ENCODE assay signal across 26 mouse cellular contexts in genomic region chr2:11355594-11355993, GRCm38 (mm10).
DNase-seq lines count a peak whose midpoint lies in the region; ATAC-seq and TF ChIP-seq lines count a peak whose summit lies in the region.
"Had no signal": no experiment of that assay in that cellular context is flagged by ENCODE, and none has a peak within 500 bp of the region (broad histone marks: within the 10 kb centered on the region; RNA-seq: fewer than 3 reads in every experiment).

No protein-coding gene starts in this region.

- peak overlapping the region; percentile 42; the same call in 1 of the 2 replicates for H3K9ac ChIP-seq in CH12.LX (ENCODE audit: insufficient read depth, low read depth)
- H3K9ac ChIP-seq: embryonic facial prominence, embryonic 12.5 days; heart, embryonic 15.5 days; hindbrain, embryonic 12.5 days; midbrain, embryonic 13.5 days; neural tube, embryonic 12.5 days had no signal

- no peaks in the 10 kb centered on the region for H3K36me3 ChIP-seq in heart, embryonic 10.5 days
- no peaks in the 10 kb centered on the region for H3K36me3 ChIP-seq in CH12.LX (replicated peaks in 1 of 2; ENCODE audit: control insufficient read depth in 1 of 2, insufficient read depth in 1 of 2, low read length in 1 of 2)
- H3K36me3 ChIP-seq: embryonic facial prominence, embryonic 12.5 days; heart, embryonic 15.5 days; hindbrain, embryonic 12.5 days; midbrain, embryonic 13.5 days; neural tube, embryonic 12.5 days had no signal

- dilution Hi-C loops in CH12.LX (cut with MboI; ENCODE audit: extremely low pct_ligation_motif_present, extremely low pct_unique_long_range_greater_than_20kb, low sequenced_read_pairs), result no loop called here

- ATAC-seq in inflammation-experienced regulatory T-cells, adult 6 months, result peak; percentile 54
- ATAC-seq: forebrain, embryonic 16.5 days; hindbrain, postnatal 0 days; midbrain, embryonic 13.5 days had no signal

- no peak for TF ChIP-seq POLR2A in CH12.LX (IDR thresholded peaks at IDR 0.05; ENCODE audit: low read depth, low read length)
- no peak for TF ChIP-seq POLR2A in lung, adult 2 months (IDR thresholded peaks at IDR 0.05; ENCODE audit: borderline replicate concordance, extremely low read depth, low read depth, low read length)

- H3K9me3 ChIP-seq in heart, embryonic 10.5 days, result no peaks in the 10 kb centered on the region
- peaks cover 4% of the 10 kb centered on the region for H3K9me3 ChIP-seq in CH12.LX (replicated peaks; ENCODE audit: low read length)
- H3K9me3 ChIP-seq: embryonic facial prominence, embryonic 12.5 days; heart, embryonic 15.5 days; midbrain, embryonic 13.5 days had no signal

- no peak overlapping the region for H3K4me3 ChIP-seq in heart, embryonic 10.5 days
- no peak overlapping the region for H3K4me3 ChIP-seq in CH12.LX (replicated peaks in 1 of 3; ENCODE audit: low read depth in 2 of 3, low read length in 2 of 3, poor library complexity in 1 of 3)
- H3K4me3 ChIP-seq in lung, adult 2 months (replicated peaks; ENCODE audit: extremely low read depth, low read depth, low read length), result no peak overlapping the region
- H3K4me3 ChIP-seq: embryonic facial prominence, embryonic 12.5 days; heart, embryonic 15.5 days; hindbrain, embryonic 12.5 days; midbrain, embryonic 13.5 days; neural tube, embryonic 12.5 days had no signal

- no peak overlapping the region for H3K27ac ChIP-seq in heart, embryonic 10.5 days
- H3K27ac ChIP-seq in CH12.LX (ENCODE audit: insufficient read depth, low read depth), result peak overlapping the region; percentile 48; the same call in 1 of the 2 replicates
- H3K27ac ChIP-seq: embryonic facial prominence, embryonic 12.5 days; heart, embryonic 15.5 days; hindbrain, embryonic 12.5 days; hindbrain, postnatal 0 days; midbrain, embryonic 13.5 days; neural tube, embryonic 12.5 days had no signal

- H3K27me3 ChIP-seq in heart, embryonic 10.5 days (ENCODE audit: insufficient read depth, poor library complexity, severe bottlenecking), result no peaks in the 10 kb centered on the region
- H3K27me3 ChIP-seq in CH12.LX (replicated peaks), result no peaks in the 10 kb centered on the region
- H3K27me3 ChIP-seq: embryonic facial prominence, embryonic 12.5 days; heart, embryonic 15.5 days; hindbrain, embryonic 12.5 days; midbrain, embryonic 13.5 days; neural tube, embryonic 12.5 days had no signal

- TF ChIP-seq EP300 in CH12.LX (IDR thresholded peaks at IDR 0.05; ENCODE audit: low read length), result 0 out of 2 replicates have a peak, but pooled peaks have one; percentile 6

- intact Hi-C loops in left cerebral cortex, postnatal 25 days (cut with DNase I), result no loop called here

- 87% methylated on average over 5 of the region's 5 CpGs for WGBS in heart, embryonic 10.5 days
- 80% methylated on average over 5 of the region's 5 CpGs for WGBS in lung, adult 2 months

- no peaks in the 10 kb centered on the region for H3K79me2 ChIP-seq in CH12.LX (replicated peaks; ENCODE audit: control insufficient read depth, extremely low read depth, insufficient read depth, poor library complexity, severe bottlenecking)

- TF ChIP-seq RAD21 in CH12.LX (IDR thresholded peaks at IDR 0.05; ENCODE audit: low read depth, low read length), result no peak

- H3K4me2 ChIP-seq in CH12.LX (ENCODE audit: insufficient read depth, low read depth, poor library complexity, severe bottlenecking), result no peak overlapping the region; the same call in 1 of the 2 replicates
- H3K4me2 ChIP-seq: embryonic facial prominence, embryonic 12.5 days; heart, embryonic 15.5 days; hindbrain, embryonic 12.5 days; midbrain, embryonic 13.5 days; neural tube, embryonic 12.5 days had no signal

- in situ Hi-C loops in CH12.LX (cut with MboI; ENCODE audit: low pct_ligation_motif_present, low pct_unique_long_range_greater_than_20kb, low sequenced_read_pairs), result no loop called here

- no peaks in the 10 kb centered on the region for H3K4me1 ChIP-seq in heart, embryonic 10.5 days
- peaks cover 8 to 17% of the 10 kb centered on the region in 2 experiments for H3K4me1 ChIP-seq in CH12.LX (ENCODE audit: control insufficient read depth in 1 of 2, insufficient read depth in 2 of 2)
- H3K4me1 ChIP-seq in lung, adult 2 months (ENCODE audit: control insufficient read depth, insufficient read depth, low read length), result no peaks in the 10 kb centered on the region
- H3K4me1 ChIP-seq: embryonic facial prominence, embryonic 12.5 days; heart, embryonic 15.5 days; hindbrain, embryonic 12.5 days; midbrain, embryonic 13.5 days; neural tube, embryonic 12.5 days had no signal

- peak; percentile 83 for DNase-seq in heart, adult 11 months
- no peak for DNase-seq in heart, embryonic 10.5 days (ENCODE audit: low spot score)
- DNase-seq in CH12.LX (ENCODE audit: extremely low read depth), result peak; percentile 42
- DNase-seq in natural killer cell, adult 2 months (ENCODE audit: low spot score in 2 of 2), result peak; percentile 33 to 46
- DNase-seq in lung, adult 2 months, result no peak
- DNase-seq in left cerebral cortex, postnatal 25 days (ENCODE audit: low spot score in 2 of 2), result no peak
- no peak for DNase-seq in thymus, postnatal 10 days (ENCODE audit: low spot score in 2 of 2)
- DNase-seq: adrenal gland, postnatal 14 days; cerebellum, adult 11 months; cerebellum, adult 9-11 months; embryo, embryonic 11 days; gastrocnemius, postnatal 10 days; heart, postnatal 36 days; kidney, adult 11 months; kidney, postnatal 14 days; liver; lung, postnatal 36 days; right cerebral cortex, adult 18-20 months had no signal

- no peak for TF ChIP-seq CTCF in CH12.LX (conservative IDR thresholded peaks at IDR 0.05 in 1 of 2, IDR thresholded peaks at IDR 0.05 in 1 of 2; ENCODE audit: low read depth in 2 of 2, low read length in 2 of 2)
- no peak for TF ChIP-seq CTCF in lung, adult 2 months (IDR thresholded peaks at IDR 0.05; ENCODE audit: insufficient read depth, low read length)

TF ChIP-seq in CH12.LX, 34 proteins besides CTCF, POLR2A, EP300 and RAD21:
- TF ChIP-seq CHD2 (IDR thresholded peaks at IDR 0.05; ENCODE audit: low read length) (no peak), BHLHE40 (IDR thresholded peaks at IDR 0.05; ENCODE audit: low read depth, low read length) (peak; percentile 41; the same call in 1 of the 2 replicates), SMC3 (IDR thresholded peaks at IDR 0.05; ENCODE audit: low read depth, low read length) (peak; percentile 13; the same call in 1 of the 2 replicates), MXI1 (IDR thresholded peaks at IDR 0.05; ENCODE audit: low read depth, low read length) (no peak), PAX5 (IDR thresholded peaks at IDR 0.05; ENCODE audit: low read length) (no peak), E2F4 (IDR thresholded peaks at IDR 0.05; ENCODE audit: insufficient replicate concordance, low read depth, low read length) (no peak), HCFC1 (IDR thresholded peaks at IDR 0.05; ENCODE audit: low read depth, low read length) (peak; percentile 38; the same call in 1 of the 2 replicates), ZMIZ1 (IDR thresholded peaks at IDR 0.05; ENCODE audit: low read depth, low read length) (no peak), IRF4 (IDR thresholded peaks at IDR 0.05; ENCODE audit: low read depth, low read length) (peak; percentile 85; the same call in 1 of the 2 replicates), SIN3A (IDR thresholded peaks at IDR 0.05; ENCODE audit: low read length) (peak; percentile 55), TCF12 (IDR thresholded peaks at IDR 0.05; ENCODE audit: low read depth, low read length) (peak; percentile 53), RCOR1 (conservative IDR thresholded peaks at IDR 0.05; ENCODE audit: low read depth, low read length) (no peak), ETS1 (conservative IDR thresholded peaks at IDR 0.05; ENCODE audit: low read depth, low read length) (peak; percentile 98), CHD1 (IDR thresholded peaks at IDR 0.05; ENCODE audit: low read depth, low read length) (no peak), USF1 (IDR thresholded peaks at IDR 0.05; ENCODE audit: low read depth, low read length) (no peak), MAFK (IDR thresholded peaks at IDR 0.05; ENCODE audit: insufficient replicate concordance, low read length) (no peak)

Comparison
In these comparisons a context has a peak if more than half of its experiments do, and no peak if none do; other contexts are left out.
1. DNase-seq: peak in heart, adult 11 months (single experiment), CH12.LX (single experiment) and natural killer cell, adult 2 months (2 of 2); none in heart, embryonic 10.5 days (single experiment), lung, adult 2 months (single experiment), left cerebral cortex, postnatal 25 days (0 of 2) and thymus, postnatal 10 days (0 of 2).